Mouse (Mus musculus): Measurements from ENCODE around the gene B4galt3. TPM values are rescaled to one million over a fixed set of nuclear protein-coding genes. Genes with fewer than 3 reads are reported as not detected.
"Not testable (repeated sequence)": the region's sequence is repeated elsewhere in the genome, so short reads cannot be mapped to it uniquely, and the experiment has no call there.

Gene B4galt3
- total RNA-seq, 2 experiments from 2014 or later, result 18.5 to 19.5 TPM

DNA sequence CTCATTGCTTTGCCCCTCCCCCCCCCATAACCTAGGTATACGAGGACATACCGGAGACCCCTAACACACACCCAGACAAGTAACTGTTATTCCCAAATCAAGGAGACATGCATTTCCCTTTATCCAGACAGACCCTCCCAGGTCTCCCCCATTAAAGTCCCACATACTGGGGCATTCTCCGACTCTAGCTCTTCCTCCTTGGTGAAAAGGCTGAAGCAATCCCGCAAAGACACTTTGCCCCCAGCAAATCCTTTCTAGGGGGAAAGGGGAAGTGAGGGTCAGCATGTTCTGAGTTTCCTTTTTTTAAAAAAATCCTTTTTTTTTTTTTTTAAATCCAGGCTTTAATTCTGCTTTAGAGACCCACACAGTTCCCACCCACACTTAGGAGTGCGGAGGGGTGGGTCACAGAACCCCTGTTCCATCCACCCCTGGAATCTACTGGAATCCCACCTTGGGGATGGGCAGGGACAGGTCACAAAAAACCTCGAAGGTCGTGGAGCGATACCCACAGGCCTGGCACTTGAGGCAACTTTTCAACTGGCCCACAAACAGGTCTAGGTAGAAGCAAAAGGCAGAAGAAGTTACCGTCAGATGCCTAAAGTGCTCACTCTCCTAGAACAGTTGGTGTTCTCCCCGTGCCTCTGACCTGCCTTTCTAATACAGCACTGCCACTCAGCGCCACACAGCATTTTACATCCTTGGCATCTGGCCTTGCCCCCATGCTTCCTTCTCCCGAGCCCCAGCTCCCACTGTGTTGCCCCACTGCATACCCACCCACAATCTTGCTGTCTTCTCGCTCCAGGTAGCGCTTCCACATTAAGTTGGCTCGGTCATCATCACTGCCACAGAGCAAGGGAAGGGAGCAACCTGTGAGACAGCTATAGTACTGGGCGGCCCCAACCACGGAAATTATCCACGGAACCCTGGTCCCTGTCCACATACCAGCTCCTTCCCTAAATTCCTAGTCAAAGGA is 13.3 kb downstream of the B4galt3 start:
- DNase-seq (ENCODE audit: low spot score in 2 of 2), result no peak

DNA sequence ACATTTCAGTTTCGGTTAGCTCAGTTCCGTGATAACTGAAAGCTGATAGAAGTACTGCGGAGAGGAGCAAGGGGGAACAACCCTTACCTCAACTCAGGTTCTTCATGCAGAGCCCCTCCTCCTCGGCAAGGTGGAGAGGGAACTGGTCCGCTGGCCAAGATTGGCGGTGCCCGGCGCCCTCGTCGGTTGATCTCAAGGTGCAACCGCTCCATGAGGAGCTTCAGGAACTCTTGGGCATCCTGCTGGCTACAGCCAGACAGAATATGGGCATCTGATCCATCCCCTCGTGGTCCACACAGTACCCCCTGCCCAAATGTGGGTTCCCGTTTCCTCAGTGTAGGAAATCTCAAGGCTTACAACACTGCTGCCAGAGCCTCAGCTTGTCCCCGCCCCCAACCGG is 14.4 kb downstream of the B4galt3 start:
- no peak for DNase-seq (ENCODE audit: low spot score in 2 of 2)

DNA sequence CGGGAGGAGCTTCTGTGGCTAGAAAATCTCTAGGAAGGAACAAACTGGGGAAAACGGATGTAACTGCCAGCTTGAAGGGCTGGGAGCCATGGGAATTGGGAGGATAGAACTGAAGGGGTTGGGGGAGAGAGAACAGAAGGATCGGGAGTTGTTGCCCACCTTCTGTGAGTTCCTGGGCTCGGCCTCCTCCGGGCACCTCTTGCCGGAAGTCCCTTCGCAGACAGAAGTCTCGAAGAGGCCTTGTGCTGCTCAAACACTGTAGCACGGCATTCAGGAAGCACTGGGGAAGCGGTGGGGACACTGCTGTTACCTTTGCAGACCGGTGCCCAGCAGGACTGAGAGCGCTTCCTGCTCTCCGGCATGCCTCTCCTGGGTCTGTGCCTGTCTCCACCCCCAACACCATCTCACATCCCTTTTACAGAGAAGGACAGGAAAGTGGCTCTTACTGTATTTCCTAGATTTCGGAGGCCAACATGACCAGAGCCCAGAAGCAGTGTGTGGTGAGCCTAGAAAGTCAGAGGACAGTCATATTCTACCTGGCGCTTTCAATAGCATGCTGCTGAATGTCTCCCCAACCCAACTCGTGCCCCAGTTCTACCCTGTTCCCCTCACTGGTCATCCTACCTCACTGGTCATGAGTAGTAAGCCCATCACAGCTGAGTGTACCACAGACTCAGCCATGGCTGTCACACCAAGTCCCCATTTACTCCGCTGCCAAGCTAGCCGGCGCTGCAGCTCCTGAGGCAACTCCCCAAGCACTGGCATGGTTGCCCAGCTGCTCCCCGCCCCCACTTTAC is 15.2 kb downstream of the B4galt3 start:
- no peak for DNase-seq (ENCODE audit: low spot score in 2 of 2)

DNA sequence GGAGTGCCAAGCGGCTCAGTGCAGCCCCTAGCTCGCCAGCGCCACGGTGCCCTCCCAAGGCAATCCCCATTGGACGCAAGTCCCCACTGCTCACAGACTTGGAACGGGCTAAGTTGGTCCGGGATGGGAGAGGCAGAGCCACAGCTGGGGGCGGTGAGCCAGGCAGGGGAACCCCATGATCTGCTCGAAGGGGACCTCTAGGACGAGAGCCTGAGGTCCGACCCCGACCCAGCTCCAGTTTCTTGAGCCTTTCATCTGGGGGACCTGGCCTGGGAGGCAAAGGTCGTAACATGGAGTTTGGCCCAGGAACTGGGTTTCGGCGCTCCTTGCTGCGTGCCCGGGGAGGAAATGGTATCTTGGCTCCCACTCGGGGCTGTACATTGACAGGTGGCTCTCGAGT is 16.4 kb downstream of the B4galt3 start:
- no peak for DNase-seq (ENCODE audit: low spot score in 2 of 2)

DNA sequence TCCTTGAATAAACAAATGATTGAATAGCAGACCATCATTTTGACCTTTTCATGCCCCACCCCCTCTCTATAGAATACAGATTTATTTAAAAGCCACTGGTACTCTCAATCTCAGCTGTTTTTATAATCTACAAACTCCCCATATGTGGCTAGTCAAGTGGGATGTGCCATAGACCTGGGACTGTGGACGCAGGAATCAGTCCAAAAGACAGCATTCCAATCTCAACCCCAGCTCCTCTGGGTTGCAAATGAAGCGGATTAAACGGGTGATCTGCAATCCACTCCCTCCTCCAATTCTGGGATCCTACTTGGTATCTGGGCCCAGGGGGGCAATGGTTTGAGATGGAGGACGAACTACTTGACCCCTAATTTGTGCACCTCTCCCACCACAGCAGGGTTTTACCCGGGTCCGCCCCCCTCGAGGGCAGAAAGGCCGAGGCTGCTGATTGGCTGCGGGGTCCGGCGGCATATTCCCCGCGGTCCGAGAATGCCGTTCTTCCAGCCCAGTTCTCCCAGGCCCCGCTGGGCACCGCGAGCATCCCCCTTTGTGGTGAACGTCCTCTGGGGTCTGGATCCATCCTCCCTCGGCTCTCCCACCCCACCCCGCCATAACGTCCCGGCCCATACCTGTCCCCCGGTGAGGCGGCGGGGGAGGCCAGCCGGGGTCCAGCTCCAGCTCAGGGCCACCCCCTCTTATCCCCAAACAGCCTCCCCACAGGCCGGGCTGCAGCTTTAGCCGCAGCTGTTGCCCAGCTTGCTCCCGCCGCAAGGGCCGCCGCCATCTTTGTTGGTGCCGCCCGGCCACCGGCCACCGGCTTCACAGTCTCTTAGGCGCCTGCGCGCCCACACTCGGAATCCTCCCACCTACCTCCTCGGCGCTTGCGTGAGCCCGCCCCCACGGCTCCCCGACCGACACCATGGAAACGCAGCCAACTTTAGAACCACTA is 17.3 kb downstream of the B4galt3 start, which contains the start of gene Usp21:
TSS of gene Usp21 (minus strand) at position 856 of the 946 bp plus-strand sequence.
- peak; percentile 89 to 94 for DNase-seq (ENCODE audit: low spot score in 2 of 2)

DNA sequence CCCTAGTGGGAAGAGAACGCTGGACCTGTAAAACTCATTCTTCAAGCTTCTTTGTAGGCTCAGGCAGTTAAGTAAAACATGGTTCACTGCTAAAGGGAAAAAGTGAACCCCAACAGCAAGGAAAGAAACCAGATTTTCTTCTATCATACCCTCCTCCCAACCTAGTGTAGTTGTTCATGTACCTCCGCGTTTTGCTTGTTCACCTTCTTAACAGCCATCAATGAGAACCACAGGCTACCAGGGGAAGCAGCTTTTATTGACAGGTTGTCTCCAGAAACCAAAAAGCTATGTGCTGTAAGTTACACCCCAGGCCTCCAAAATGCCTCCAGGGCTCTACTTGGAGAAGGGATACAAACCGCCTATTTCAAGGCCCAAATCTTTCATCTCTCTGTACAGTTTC is 18.2 kb downstream of the B4galt3 start:
- DNase-seq (ENCODE audit: low spot score in 2 of 2), result no peak

DNA sequence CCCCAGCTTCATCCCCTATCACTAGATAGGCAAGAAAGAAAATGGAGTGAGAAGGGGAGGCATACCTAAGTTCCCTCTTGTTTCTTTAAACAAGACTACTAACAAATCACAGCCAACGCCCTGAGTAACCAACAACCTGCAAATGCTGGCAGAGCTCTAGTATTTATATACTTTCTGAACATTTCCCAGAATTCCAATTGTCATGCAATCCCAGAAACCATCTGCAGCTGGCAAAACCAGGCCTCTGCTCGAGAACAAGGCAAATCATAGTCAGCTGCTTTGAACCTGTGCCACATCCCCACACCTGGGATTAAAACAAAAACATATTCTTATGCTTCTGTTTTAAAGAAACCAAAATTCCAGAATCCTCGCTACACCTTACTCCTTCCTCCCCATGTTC is 23.2 kb downstream of the B4galt3 start:
- DNase-seq (ENCODE audit: low spot score in 2 of 2), result no peak

DNA sequence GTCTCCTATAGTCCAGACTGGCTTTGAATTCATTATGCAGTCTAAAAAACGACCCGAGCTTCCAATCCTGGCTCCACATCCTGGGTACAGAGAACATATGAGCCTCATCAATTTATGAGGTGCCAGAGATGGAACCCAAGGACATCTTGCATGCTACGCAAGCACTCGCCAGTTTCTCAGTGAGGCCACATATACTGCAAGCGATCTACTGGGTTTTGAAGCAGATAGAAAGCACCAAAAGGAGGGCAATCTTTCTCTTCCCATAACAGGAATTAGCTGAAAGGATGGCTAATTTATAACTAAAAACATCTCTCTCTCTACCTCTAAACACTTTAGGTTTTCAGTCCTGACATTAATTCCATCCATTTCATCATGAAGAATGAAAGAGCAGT is 23.8 kb downstream of the B4galt3 start:
- DNase-seq (ENCODE audit: low spot score in 2 of 2), result no peak

DNA sequence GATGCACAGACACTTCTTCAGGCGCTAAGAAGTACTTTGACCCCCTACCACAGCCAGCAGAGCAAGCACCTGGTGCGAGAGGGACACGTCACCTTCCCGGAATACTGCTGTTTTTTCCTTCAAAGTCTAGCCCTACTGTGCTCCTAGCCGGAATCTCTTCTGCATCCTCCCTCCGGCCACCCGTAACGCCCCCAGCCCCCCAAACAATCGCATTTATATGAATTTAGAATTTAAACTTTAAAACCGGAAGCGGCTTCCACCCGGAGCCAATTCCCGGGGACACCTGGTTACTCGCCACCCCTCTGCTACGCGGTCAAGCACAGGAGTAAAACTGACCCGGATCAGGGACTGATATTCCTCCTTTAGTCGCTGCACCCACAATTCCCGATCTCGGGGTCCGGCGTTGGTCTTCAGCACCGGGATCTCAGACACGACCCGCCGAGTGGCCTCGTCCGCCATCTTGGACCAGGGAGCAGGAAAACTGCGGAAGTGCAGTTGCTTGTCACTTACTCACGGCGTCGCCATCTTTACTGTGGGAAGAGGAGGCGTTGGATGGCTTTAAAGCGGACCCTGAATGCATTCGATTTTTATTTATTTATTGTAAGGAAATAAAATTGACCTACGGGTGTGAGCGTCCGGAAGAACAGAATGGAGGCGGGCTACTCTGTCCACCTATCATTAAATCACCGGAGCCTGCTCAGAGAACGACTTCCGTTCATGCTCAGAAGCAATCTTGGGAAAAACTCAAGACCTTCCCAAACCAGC is 24.4 kb downstream of the B4galt3 start, which contains the start of gene Ufc1:
TSS of gene Ufc1 (minus strand) at position 727 of the 765 bp plus-strand sequence.
- peak in 1 of 2 experiments; percentile 79 for DNase-seq (ENCODE audit: low spot score in 2 of 2)

DNA sequence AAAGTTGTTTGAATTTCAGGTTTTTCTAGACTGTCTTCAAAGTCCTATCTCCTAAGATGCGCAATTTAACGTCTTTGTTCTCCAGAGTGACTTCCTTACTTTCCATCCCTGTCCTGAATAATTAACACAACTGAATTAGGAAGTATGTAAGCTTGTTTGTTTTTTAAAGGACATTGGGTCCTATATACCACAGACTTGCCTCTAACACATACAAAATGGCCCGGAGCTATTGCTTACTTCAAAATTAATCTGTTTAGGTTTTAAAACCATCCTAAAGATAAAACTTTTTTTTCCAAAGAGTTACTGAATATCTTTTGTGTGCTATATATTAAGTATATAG is 24.9 kb downstream of the B4galt3 start:
- DNase-seq (ENCODE audit: low spot score in 2 of 2), result no peak

DNA sequence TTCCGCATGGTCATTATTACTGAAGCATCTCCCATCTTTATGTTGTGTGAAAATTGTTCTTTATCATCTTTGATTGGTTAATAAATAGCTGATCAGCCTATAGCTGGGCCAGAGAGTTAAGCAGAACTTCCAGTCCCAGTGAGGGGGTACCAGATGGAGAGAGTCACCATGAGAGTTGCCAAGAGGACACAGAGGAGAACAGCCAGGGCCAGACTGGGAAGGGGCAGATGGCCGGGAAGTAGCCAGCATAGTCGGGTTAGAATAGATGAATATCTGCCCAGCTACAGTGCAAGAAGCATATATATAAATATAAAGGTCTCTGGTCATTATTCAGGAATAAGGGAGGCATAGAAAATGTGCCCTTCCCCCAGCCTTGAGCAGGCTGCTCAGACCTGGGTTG is 28.1 kb downstream of the B4galt3 start:
- no peak for DNase-seq (ENCODE audit: low spot score in 2 of 2)

DNA sequence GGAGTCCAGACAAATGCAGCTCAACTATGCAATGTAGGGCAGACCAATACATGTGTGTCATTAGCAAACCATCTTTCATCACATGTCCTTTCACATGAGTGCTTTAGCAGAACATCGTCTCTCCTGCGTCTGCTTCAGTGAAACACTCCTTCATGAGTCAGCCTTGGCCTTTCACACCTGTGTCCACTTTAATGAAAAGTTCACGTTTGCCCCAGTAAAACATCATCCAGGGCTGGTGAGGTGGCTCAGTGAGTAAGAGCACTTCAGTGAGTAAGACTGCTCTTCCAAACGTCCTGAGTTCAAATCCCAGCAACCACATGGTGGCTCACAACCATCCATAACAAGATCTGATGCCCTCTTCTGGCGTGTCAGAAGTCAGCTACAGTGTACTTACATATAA is 36.0 kb downstream of the B4galt3 start:
- not testable (repeated sequence) for DNase-seq (ENCODE audit: low spot score in 2 of 2)

DNA sequence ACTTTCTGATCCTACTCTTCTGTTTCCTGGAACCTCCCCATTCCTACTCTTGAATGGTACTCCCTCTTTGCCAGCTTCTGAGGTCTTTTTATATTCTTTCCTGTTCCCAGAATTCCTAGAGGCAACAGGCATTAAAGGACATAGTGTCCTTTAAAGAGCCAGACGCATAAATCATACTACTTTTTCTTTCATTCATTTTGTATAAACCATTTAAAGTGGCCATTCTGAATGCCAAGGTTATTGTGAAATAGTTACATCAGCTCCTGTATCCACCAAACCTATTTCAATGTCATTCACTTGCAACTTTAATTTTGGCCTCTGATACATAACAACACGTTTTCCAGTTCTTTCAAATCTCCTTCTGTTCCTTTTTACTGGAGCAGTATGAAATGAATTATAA is 39.2 kb downstream of the B4galt3 start:
- DNase-seq (ENCODE audit: low spot score in 2 of 2), result no peak

DNA sequence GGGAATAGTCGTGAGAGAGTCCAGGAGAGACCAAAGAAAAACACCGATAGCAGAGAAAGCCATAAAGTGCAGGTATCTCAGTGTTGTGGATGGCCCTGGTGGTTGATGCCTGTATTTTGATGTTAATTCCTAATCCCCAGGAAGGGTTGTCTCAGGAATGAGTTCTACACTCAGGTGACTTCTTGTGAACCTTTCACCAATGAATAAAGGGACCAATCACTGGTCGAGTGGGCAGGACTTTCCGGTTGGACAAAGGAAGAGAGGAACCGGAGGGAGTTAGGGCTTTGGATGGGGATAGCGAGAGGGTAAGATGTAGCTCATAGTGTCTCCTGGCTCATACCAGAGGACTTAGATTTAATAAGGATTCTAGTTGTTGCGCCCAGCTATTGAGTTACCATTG is 49.6 kb downstream of the B4galt3 start:
- no peak for DNase-seq (ENCODE audit: low spot score in 2 of 2)

DNA sequence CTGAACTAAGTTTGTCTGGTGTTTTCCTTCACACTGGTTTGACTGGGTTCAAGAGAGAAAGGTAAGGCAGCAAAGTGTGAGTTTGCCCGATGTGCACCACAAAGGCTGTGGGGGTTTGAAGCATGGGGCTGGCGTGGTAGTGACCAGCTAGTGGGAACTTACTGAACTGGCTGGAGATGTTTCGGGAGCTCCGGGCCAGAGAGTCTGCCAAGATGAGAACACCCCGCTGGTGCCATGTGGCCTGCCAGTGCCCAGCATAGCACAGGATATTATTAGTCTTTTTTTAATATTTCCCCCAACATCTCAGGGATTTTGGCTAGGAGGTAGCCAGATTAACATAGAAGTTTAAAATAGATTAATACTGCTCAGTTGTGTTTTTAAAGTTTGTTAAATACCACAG is 50.0 kb downstream of the B4galt3 start:
- no peak for DNase-seq (ENCODE audit: low spot score in 2 of 2)

DNA sequence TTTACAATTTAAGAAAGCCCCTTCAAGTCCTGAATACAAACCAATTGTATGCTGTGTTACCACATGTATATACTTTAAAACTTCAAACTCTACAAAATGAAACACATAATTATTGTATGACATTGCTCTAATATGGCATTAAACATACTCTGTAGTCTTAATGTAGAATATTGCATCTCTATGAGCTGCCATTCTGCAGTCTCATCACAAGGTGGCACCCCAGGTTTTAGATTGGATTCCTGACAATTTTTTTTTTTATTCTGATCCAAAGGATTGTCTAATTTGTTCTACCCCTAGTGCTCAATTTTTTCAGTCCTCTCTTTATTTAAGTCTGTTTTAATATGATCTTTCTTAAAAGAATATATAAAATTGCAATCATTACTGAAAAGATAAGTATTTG is 51.3 kb downstream of the B4galt3 start:
- DNase-seq (ENCODE audit: low spot score in 2 of 2), result no peak

DNA sequence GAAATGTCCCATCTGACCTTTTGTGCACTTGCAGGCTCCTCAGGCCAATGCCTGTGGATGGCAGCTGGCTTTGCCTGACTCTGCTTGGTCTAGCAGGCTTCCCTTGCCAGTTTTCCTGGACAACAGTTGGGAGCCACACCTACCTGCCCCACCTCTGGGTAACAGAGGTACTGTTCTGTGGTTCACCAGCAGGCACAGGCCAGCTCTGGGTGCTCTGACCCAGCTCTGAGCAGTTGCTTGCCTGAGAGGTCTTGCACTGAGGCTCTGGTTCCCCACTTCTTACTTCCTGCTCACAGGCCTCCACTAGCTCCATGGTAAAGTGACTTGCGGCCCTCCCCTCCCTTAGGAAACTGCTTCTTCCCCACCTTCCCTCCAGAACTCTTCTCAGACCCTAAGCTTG is 51.9 kb downstream of the B4galt3 start:
- DNase-seq (ENCODE audit: low spot score in 2 of 2), result no peak

DNA sequence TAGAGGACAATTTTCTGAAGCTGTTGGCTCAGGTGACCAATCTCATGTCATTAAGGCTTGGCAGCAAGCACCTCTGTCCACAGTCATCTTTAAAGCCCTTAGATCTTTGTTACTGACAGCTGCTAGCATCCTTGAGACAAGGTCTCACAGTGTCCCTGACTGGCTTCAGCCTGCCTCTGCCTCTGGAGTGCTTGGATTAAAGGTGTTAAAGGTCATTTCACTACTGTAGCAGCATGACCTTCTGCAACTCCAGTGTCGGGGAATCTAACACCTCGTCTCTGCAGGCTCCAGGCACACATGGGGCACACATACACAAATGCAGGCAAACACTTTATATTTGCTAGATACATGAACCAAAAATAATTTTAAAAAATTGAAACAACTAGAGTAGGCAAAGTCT is 55.4 kb downstream of the B4galt3 start:
- no peak for DNase-seq (ENCODE audit: low spot score in 2 of 2)
